Mouse (Mus musculus) myocyte (in vitro differentiated cells): Measurements from ENCODE around the gene Frk. TPM values are rescaled to one million over a fixed set of nuclear protein-coding genes. Genes with fewer than 3 reads are reported as not detected.

Source experiments
- H3K27me3 ChIP-seq: one replicate; pipeline ENCODE4 v1.6.1; 2011; ENCODE audit not compliant: control insufficient read depth, insufficient read depth, insufficient read length
- H3K36me3 ChIP-seq: one replicate; pipeline ENCODE4 v1.6.1; 2011; ENCODE audit not compliant: control insufficient read depth, insufficient read depth
- H3K4me2 ChIP-seq: one replicate; pipeline ENCODE4 v1.6.1; 2011; ENCODE audit warnings: low read depth, control low read depth
- H3K4me3 ChIP-seq: one replicate; pipeline ENCODE4 v1.5.1; 2011; ENCODE audit warnings: mild to moderate bottlenecking, control low read depth, moderate library complexity
- H3K79me2 ChIP-seq: one replicate; pipeline ENCODE4 v1.6.1; 2011; ENCODE audit not compliant: control insufficient read depth, insufficient read depth
- H3ac ChIP-seq: one replicate; pipeline ENCODE4 v1.6.1; 2011; ENCODE audit not compliant: control insufficient read depth, insufficient read length
- CEBPB ChIP-seq: IDR thresholded peaks from 2 replicates; pipeline ENCODE4 v1.6.1; 2011; ENCODE audit warnings: mild to moderate bottlenecking, moderate library complexity; ENCODE audit not compliant: poor library complexity, insufficient read depth, severe bottlenecking
- E2F4 ChIP-seq: IDR thresholded peaks from one replicate; pipeline ENCODE4 v1.6.1; 2011; ENCODE audit warnings: mild to moderate bottlenecking, control low read depth, moderate library complexity; ENCODE audit not compliant: insufficient read depth
- MAX ChIP-seq: IDR thresholded peaks from one replicate; pipeline ENCODE4 v1.6.1; 2011; ENCODE audit warnings: low read depth, mild to moderate bottlenecking, control low read depth
- MYOD1 ChIP-seq, 3 experiments: IDR thresholded peaks; one replicate each; pipeline ENCODE4 v1.6.1; 2011; ENCODE audit warnings: control low read depth in 2 of 3, low read depth in 2 of 3, mild to moderate bottlenecking in 2 of 3, moderate library complexity in 1 of 3; ENCODE audit not compliant: insufficient read length in 2 of 3, control insufficient read depth in 1 of 3
- MYOG ChIP-seq, 3 experiments: IDR thresholded peaks; one replicate each; pipeline ENCODE4 v1.6.1; 2011; ENCODE audit warnings: control low read depth in 2 of 3, low read depth in 2 of 3, mild to moderate bottlenecking in 2 of 3; ENCODE audit not compliant: insufficient read length in 2 of 3, control insufficient read depth in 1 of 3, insufficient read depth in 1 of 3
- POLR2A ChIP-seq: IDR thresholded peaks from one replicate; pipeline ENCODE4 v1.6.1; 2011; ENCODE audit warnings: low read depth, mild to moderate bottlenecking, control low read depth, moderate library complexity; ENCODE audit not compliant: insufficient read length
- POLR2AphosphoS2 ChIP-seq: IDR thresholded peaks from one replicate; pipeline ENCODE4 v1.6.1; 2011; ENCODE audit warnings: low read depth, control low read depth; ENCODE audit not compliant: insufficient read length
- REST ChIP-seq: IDR thresholded peaks from one replicate; pipeline ENCODE4 v1.6.1; 2011; ENCODE audit warnings: mild to moderate bottlenecking, control low read depth, moderate library complexity; ENCODE audit not compliant: insufficient read depth, insufficient read length
- SRF ChIP-seq: IDR thresholded peaks from one replicate; pipeline ENCODE4 v1.6.1; 2011; ENCODE audit warnings: low read depth; ENCODE audit not compliant: control insufficient read depth, insufficient read length
- TCF12 ChIP-seq: IDR thresholded peaks from one replicate; pipeline ENCODE4 v1.6.1; 2011; ENCODE audit warnings: mild to moderate bottlenecking, control low read depth; ENCODE audit not compliant: poor library complexity, insufficient read depth, severe bottlenecking
- TCF3 ChIP-seq: IDR thresholded peaks from one replicate; pipeline ENCODE4 v1.6.1; 2011; ENCODE audit warnings: low read depth, control low read depth; ENCODE audit not compliant: insufficient read length
- USF1 ChIP-seq: IDR thresholded peaks from one replicate; pipeline ENCODE4 v1.6.1; 2011; ENCODE audit warnings: low read depth, mild to moderate bottlenecking, control low read depth, moderate library complexity
- polyA plus RNA-seq: library from polyadenylated mRNA; unstranded; fragments of >200 nt; fragmentation: generic; extraction: Trizol; gene quantifications from one replicate; pipeline ENCODE4 v1.2.1, GENCODE M21; 2012; ENCODE audit warnings: missing spikeins

Gene Frk
- polyA plus RNA-seq, 1 experiment, result 0.90 TPM

DNA sequence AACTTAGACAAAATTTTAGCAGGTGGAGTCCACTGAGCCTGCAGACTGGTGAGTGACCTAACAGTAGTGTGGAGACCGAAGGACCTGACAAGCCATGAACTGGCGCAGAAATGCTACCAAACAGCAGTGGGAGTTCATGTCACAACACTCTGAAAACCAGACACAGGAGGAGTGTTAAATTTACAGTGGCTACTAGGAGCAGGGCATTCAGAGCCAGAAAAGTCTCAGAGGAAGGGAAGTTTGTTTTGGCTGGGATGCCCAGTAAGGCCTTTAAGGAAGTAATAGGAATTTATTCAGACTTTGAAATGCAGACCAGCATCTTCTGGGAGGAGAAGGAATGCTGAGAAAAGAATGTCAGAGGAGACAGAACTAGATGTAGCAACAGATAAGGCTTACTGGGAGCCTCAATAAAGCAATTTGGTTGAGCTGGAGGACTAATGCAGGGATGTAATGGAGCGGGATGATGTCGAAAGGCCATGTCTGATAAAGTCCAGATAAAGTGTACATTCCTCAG, 3.2 kb upstream of the Frk start:
- Histone ChIP-seq H3K27me3 (no peaks in the 10 kb centered on the region), H3K36me3 (no peaks in the 10 kb centered on the region), H3K4me2 (no peak overlapping the region), H3ac (no peak overlapping the region), H3K79me2 (no peaks in the 10 kb centered on the region), H3K4me3 (no peak overlapping the region)
- TF ChIP-seq POLR2A, result no peak
- no peak for TF ChIP-seq MYOG (IDR thresholded peaks at IDR 0.05; ENCODE audit: control insufficient read depth in 1 of 3, insufficient read depth in 1 of 3, insufficient read length in 2 of 3, low read depth in 2 of 3)

DNA sequence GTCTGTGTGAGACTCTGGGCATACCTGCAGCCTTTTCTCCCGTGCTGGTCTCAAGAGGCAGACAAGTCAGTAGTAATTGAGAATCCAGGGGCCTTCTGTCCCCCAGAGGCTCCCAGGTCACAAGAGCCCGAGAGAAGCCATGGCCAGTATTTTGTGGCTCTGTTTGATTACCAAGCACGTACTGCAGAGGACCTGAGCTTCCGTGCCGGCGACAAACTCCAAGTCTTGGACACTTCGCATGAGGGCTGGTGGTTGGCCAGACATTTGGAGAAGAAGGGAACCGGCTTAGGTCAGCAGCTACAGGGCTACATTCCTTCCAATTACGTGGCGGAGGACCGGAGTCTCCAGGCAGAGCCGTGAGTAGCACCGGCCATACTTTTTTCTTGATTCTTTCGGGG, 814 bp downstream of the Frk start:
- peak overlapping the region; percentile 75 for H3K4me3 ChIP-seq
- no peaks in the 10 kb centered on the region for H3K79me2 ChIP-seq
- no peaks in the 10 kb centered on the region for H3K36me3 ChIP-seq
- no peaks in the 10 kb centered on the region for H3K27me3 ChIP-seq
- H3ac ChIP-seq, result peak overlapping the region; percentile 24
- TF ChIP-seq REST (no peak), MAX (no peak), SRF (no peak)
- H3K4me2 ChIP-seq, result peak overlapping the region; percentile 84

DNA sequence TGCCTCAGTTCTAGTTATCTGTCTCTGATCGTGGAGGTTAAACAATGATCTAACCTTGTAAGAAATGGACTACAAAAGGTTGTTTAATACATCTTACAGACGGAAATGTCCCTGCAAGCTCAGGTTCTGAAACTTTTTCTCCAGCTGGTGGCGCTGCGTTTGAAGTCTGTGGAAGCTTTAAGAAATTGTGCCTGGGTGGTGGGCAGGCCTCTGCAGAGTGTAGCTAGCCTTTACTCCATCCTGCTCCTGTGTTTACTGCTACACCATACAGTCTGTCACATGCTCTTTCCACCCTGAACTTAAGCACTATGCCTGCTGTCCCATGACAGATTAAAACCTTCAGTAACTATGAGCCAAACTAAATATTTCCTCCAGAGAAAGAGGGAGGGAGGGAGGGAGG, 1.9 kb downstream of the Frk start:
- H3K36me3 ChIP-seq, result no peaks in the 10 kb centered on the region
- H3K27me3 ChIP-seq, result no peaks in the 10 kb centered on the region
- H3ac ChIP-seq, result no peak overlapping the region
- H3K4me2 ChIP-seq, result peak overlapping the region; percentile 84
- H3K79me2 ChIP-seq, result no peaks in the 10 kb centered on the region
- TF ChIP-seq POLR2A (no peak), TCF12 (no peak), SRF (no peak), MYOD1 (IDR thresholded peaks at IDR 0.05; ENCODE audit: control insufficient read depth in 1 of 3, insufficient read length in 2 of 3, low read depth in 2 of 3) (no peak), E2F4 (no peak), TCF3 (no peak), REST (no peak), MYOG (IDR thresholded peaks at IDR 0.05; ENCODE audit: control insufficient read depth in 1 of 3, insufficient read depth in 1 of 3, insufficient read length in 2 of 3, low read depth in 2 of 3) (no peak), POLR2AphosphoS2 (no peak)
- peak overlapping the region; percentile 75 for H3K4me3 ChIP-seq

DNA sequence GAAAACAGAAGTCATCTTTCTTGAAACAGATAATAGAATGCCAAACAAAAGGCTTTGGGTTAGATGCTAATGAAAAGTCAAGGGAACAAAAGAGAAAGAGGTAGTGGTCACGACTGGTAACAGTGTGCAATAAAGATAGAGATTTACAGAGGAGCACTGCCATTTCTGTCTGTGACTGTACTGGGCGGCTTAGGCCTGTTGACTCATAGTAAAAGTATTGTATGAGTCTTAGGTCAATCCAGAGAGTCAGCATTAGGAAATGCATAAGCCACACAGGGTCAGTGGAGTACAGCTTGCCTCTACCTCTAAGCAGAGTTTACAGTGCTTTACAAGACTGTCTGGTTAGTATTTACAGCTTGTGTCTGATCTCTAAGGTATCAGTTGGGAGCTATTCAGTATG, 24.6 kb downstream of the Frk start:
- H3K79me2 ChIP-seq, result no peaks in the 10 kb centered on the region
- no peaks in the 10 kb centered on the region for H3K36me3 ChIP-seq
- no peaks in the 10 kb centered on the region for H3K27me3 ChIP-seq
- no peak for TF ChIP-seq MYOD1 (IDR thresholded peaks at IDR 0.05; ENCODE audit: control insufficient read depth in 1 of 3, insufficient read length in 2 of 3, low read depth in 2 of 3)
- peak; percentile 61 for TF ChIP-seq CEBPB
- TF ChIP-seq REST, result no peak
- TF ChIP-seq USF1, result no peak
- H3K4me3 ChIP-seq, result no peak overlapping the region
- peak overlapping the region; percentile 52 for H3K4me2 ChIP-seq
- no peak overlapping the region for H3ac ChIP-seq

DNA sequence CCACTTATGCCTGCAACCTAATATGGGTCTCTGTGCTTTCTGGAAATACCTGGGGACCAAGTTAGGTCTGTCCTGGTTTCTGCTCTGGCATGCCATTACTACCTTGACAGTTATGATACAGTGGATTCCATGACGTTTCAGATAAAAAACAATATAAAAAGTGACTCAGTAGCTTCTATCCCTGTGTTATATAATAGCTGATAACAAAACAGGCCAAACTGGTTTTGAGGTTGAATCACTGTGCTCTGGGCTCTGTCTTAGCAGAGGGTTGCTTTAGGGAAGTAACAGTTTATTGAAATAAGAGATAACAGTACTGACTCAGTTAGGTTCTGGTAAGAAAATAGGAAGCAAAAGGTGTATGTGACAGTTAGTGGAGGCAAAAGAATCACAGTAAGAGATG, 25.4 kb downstream of the Frk start:
- H3K4me3 ChIP-seq, result no peak overlapping the region
- H3K36me3 ChIP-seq, result no peaks in the 10 kb centered on the region
- H3K79me2 ChIP-seq, result peaks cover 4% of the 10 kb centered on the region
- H3K27me3 ChIP-seq, result no peaks in the 10 kb centered on the region
- H3K4me2 ChIP-seq, result peak overlapping the region; percentile 5
- no peak for TF ChIP-seq CEBPB
- TF ChIP-seq POLR2A, result no peak
- no peak for TF ChIP-seq TCF3
- TF ChIP-seq MYOD1 (IDR thresholded peaks at IDR 0.05; ENCODE audit: control insufficient read depth in 1 of 3, insufficient read length in 2 of 3, low read depth in 2 of 3), result no peak
- no peak for TF ChIP-seq E2F4
- TF ChIP-seq POLR2AphosphoS2, result no peak
- TF ChIP-seq MAX, result no peak
- TF ChIP-seq SRF, result no peak
- TF ChIP-seq REST, result no peak
- no peak for TF ChIP-seq TCF12
- no peak for TF ChIP-seq USF1
- no peak for TF ChIP-seq MYOG (IDR thresholded peaks at IDR 0.05; ENCODE audit: control insufficient read depth in 1 of 3, insufficient read depth in 1 of 3, insufficient read length in 2 of 3, low read depth in 2 of 3)
- H3ac ChIP-seq, result no peak overlapping the region

DNA sequence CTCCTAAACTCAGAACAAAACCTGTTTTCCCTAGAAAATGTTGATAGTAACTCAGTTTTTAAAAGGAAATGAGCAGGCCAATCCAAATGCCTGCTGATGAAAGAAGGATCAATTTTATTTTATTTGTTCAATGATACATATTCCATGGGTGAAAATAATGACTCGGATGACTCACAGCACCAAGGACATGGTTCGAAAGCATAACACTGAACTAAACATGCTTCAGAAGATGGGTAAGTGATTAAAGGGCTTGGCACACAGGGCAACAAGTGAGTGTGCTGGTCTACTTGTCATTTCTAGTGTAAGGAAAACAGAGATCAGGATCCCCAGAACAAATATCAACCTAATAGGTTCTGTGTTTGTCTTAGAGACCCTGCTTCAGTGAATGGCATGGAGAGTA, 26.1 kb downstream of the Frk start:
- Histone ChIP-seq H3K36me3 (no peaks in the 10 kb centered on the region), H3K79me2 (peaks cover 6% of the 10 kb centered on the region), H3K4me2 (no peak overlapping the region), H3ac (no peak overlapping the region), H3K4me3 (no peak overlapping the region), H3K27me3 (no peaks in the 10 kb centered on the region)
- TF ChIP-seq USF1 (no peak), SRF (no peak), E2F4 (no peak), TCF12 (no peak)
